Mouse (Mus musculus) layer of hippocampus, adult 11-12 months (tissue): ENCODE data around the gene Gltpd2.
"Not testable (repeated sequence)": the region's sequence is repeated elsewhere in the genome, so short reads cannot be mapped to it uniquely, and the experiment has no call there.

Source experiments
- DNase-seq: peaks from one replicate; pipeline ENCODE4 v3.0.0; 2022; ENCODE audit warnings: low spot score

The Gltpd2 gene

GRCm38 (mm10) chr11:70518436-70518835 is 560 bp upstream of the Gltpd2 start:
- DNase-seq = no peak

GRCm38 (mm10) chr11:70520178-70520769 is 1.3 kb downstream of the Gltpd2 start:
- DNase-seq = no peak

- not testable (repeated sequence) for DNase-seq
These were observed 4.5 kb downstream of the Gltpd2 start for GRCm38 (mm10) chr11:70523306-70523989.

- no peak for DNase-seq
These were observed 5.8 kb downstream of the Gltpd2 start for GRCm38 (mm10) chr11:70524782-70525181.

GRCm38 (mm10) chr11:70525184-70525678 is 6.2 kb downstream of the Gltpd2 start, which contains the start of gene Psmb6:
TSS of gene Psmb6 (plus strand) at chr11:70525367.
- DNase-seq = peak; percentile 94

GRCm38 (mm10) chr11:70525726-70526125 is 6.7 kb downstream of the Gltpd2 start:
- DNase-seq = no peak

GRCm38 (mm10) chr11:70526211-70526610 is 7.2 kb downstream of the Gltpd2 start:
- no peak for DNase-seq

- no peak for DNase-seq
These were observed 9.6 kb downstream of the Gltpd2 start for GRCm38 (mm10) chr11:70528610-70529009.

GRCm38 (mm10) chr11:70531065-70531464 is 12.1 kb downstream of the Gltpd2 start:
- DNase-seq = not testable (repeated sequence)

GRCm38 (mm10) chr11:70532839-70533238 is 13.8 kb downstream of the Gltpd2 start, which contains the start of gene Gm40193:
TSS of gene Gm40193 (minus strand) at chr11:70532939.
- DNase-seq = no peak

GRCm38 (mm10) chr11:70539423-70539822 is 20.4 kb downstream of the Gltpd2 start:
- no peak for DNase-seq

- peak; percentile 87 for DNase-seq
These were observed 21.0 kb downstream of the Gltpd2 start, which contains the start of gene Pld2 for GRCm38 (mm10) chr11:70539877-70540587. TSS of gene Pld2 (plus strand) at chr11:70540064.

- no peak for DNase-seq
These were observed 21.9 kb downstream of the Gltpd2 start for GRCm38 (mm10) chr11:70540928-70541327.

GRCm38 (mm10) chr11:70541415-70541814 is 22.4 kb downstream of the Gltpd2 start:
- DNase-seq = no peak

GRCm38 (mm10) chr11:70544496-70544895 is 25.5 kb downstream of the Gltpd2 start:
- DNase-seq = no peak

GRCm38 (mm10) chr11:70551526-70551925 is 32.5 kb downstream of the Gltpd2 start:
- no peak for DNase-seq

- no peak for DNase-seq
These were observed 34.9 kb downstream of the Gltpd2 start for GRCm38 (mm10) chr11:70553940-70554339.

- DNase-seq = no peak
These were observed 38.5 kb downstream of the Gltpd2 start for GRCm38 (mm10) chr11:70557545-70557944.

- DNase-seq = no peak
These were observed 42.9 kb downstream of the Gltpd2 start for GRCm38 (mm10) chr11:70561937-70562286.

GRCm38 (mm10) chr11:70562287-70562994 is 43.4 kb downstream of the Gltpd2 start, which contains the start of gene Mink1:
TSS of gene Mink1 (plus strand) at chr11:70562881.
- DNase-seq = peak; percentile 89

- DNase-seq = no peak
These were observed 44.0 kb downstream of the Gltpd2 start for GRCm38 (mm10) chr11:70562995-70563469.
